Comparison of ENCODE assay signal across 8 mouse cellular contexts in genomic region chr8:84708774-84709475, GRCm38 (mm10). TPM values are rescaled to one million over a fixed set of nuclear protein-coding genes. Genes with fewer than 3 reads are reported as not detected.
DNase-seq lines count a peak whose midpoint lies in the region; ATAC-seq lines count a peak whose summit lies in the region.

No protein-coding gene starts in this region.

- no peak overlapping the region for H3K4me2 ChIP-seq in hindbrain, embryonic 14.5 days (replicated peaks)

- peak; percentile 92 for DNase-seq in R1 (ENCODE audit: low read depth, low spot score)
- DNase-seq in cerebellum, postnatal 25 days = peak; percentile 91 to 94
- DNase-seq in frontal cortex, postnatal 36 days (ENCODE audit: low spot score in 2 of 2) = peak; percentile 84 to 91
- DNase-seq in hindbrain, embryonic 14.5 days (ENCODE audit: low spot score) = peak; percentile 91
- peak; percentile 85 to 88 for DNase-seq in left cerebral cortex, adult 18-20 months (ENCODE audit: low spot score in 2 of 2)
- DNase-seq in lung, postnatal 4 days = peak; percentile 90 to 91
- peak; percentile 74 for DNase-seq in retina, postnatal 7 days (ENCODE audit: low read depth, low spot score)
- peak; percentile 76 for DNase-seq in urinary bladder, adult 2 months (ENCODE audit: low spot score)

- peak; percentile 71 for ATAC-seq in hindbrain, embryonic 14.5 days (ENCODE audit: low FRiP score)

- no peak overlapping the region for H3K4me3 ChIP-seq in hindbrain, embryonic 14.5 days (replicated peaks; ENCODE audit: low read length)

- H3K9me3 ChIP-seq in hindbrain, embryonic 14.5 days (ENCODE audit: control insufficient read depth, low read length) = no peaks in the 10 kb centered on the region

- H3K4me1 ChIP-seq in hindbrain, embryonic 14.5 days (replicated peaks; ENCODE audit: control insufficient read depth, insufficient read depth, low read length) = peaks cover 57% of the 10 kb centered on the region

- peak overlapping the region; percentile 84 for H3K27ac ChIP-seq in hindbrain, embryonic 14.5 days

- H3K27me3 ChIP-seq in hindbrain, embryonic 14.5 days (ENCODE audit: control insufficient read depth, insufficient read depth, low read length) = peaks cover 42% of the 10 kb centered on the region

- H3K36me3 ChIP-seq in hindbrain, embryonic 14.5 days (replicated peaks; ENCODE audit: control insufficient read depth, insufficient read depth) = no peaks in the 10 kb centered on the region

- 7% methylated on average over 12 of the region's 12 CpGs for WGBS in hindbrain, embryonic 14.5 days

- no peak overlapping the region for H3K9ac ChIP-seq in hindbrain, embryonic 14.5 days

RNA-seq across cellular contexts. Expression of gene Lyl1, which starts 7.7 kb away (rescaled TPM):
- polyA plus RNA-seq in hindbrain, embryonic 14.5 days (2014; fragmentation: Nextera tagmentation; extraction: Ambion mirVana) = 3.8 and 5.1 TPM in 2 replicates
- 1 to 10 TPM; 2.6 TPM for total RNA-seq in left cerebral cortex, adult 18-20 months (2021)
- 7.8 and 8.7 TPM in 2 replicates for polyA plus RNA-seq in urinary bladder, adult 2 months (2012; rRNA removed)

RNA-seq across cellular contexts. Expression of gene G430095P16Rik, which starts 13.9 kb away (rescaled TPM):
- 0.55 and 0.71 TPM in 2 replicates for polyA plus RNA-seq in hindbrain, embryonic 14.5 days (2014; fragmentation: Nextera tagmentation; extraction: Ambion mirVana)
- total RNA-seq in left cerebral cortex, adult 18-20 months (2021) = not detected
- polyA plus RNA-seq in urinary bladder, adult 2 months (2012; rRNA removed) = 1.0 and 1.2 TPM in 2 replicates

RNA-seq across cellular contexts. Expression of gene Nacc1, which starts 21.3 kb away (rescaled TPM):
- 17.8 and 18.1 TPM in 2 replicates for polyA plus RNA-seq in hindbrain, embryonic 14.5 days (2014; fragmentation: Nextera tagmentation; extraction: Ambion mirVana)
- total RNA-seq in left cerebral cortex, adult 18-20 months (2021) = 10 to 100 TPM; 93.7 to 99.0 TPM
- 39.5 and 49.4 TPM in 2 replicates for polyA plus RNA-seq in urinary bladder, adult 2 months (2012; rRNA removed)

RNA-seq across cellular contexts. Expression of gene Trmt1, which starts 22.8 kb away (rescaled TPM):
- polyA plus RNA-seq in hindbrain, embryonic 14.5 days (2014; fragmentation: Nextera tagmentation; extraction: Ambion mirVana) = 55.2 and 62.1 TPM in 2 replicates
- total RNA-seq in left cerebral cortex, adult 18-20 months (2021) = 100 to 1,000 TPM in 1 of 2 experiments, 10 to 100 TPM in 1; 99.1 to 101 TPM
- polyA plus RNA-seq in urinary bladder, adult 2 months (2012; rRNA removed) = 71.7 and 76.3 TPM in 2 replicates

RNA-seq across cellular contexts. Expression of gene Ier2, which starts 46.3 kb away (rescaled TPM):
- polyA plus RNA-seq in hindbrain, embryonic 14.5 days (2014; fragmentation: Nextera tagmentation; extraction: Ambion mirVana) = 17.4 and 20.1 TPM in 2 replicates
- total RNA-seq in left cerebral cortex, adult 18-20 months (2021) = 10 to 100 TPM; 15.5 to 19.9 TPM
- polyA plus RNA-seq in urinary bladder, adult 2 months (2012; rRNA removed) = 14.7 and 23.3 TPM in 2 replicates
